Mouse (Mus musculus): ENCODE measurements around the gene Krtap19-1. TPM values are rescaled to one million over a fixed set of nuclear protein-coding genes. Genes with fewer than 3 reads are reported as not detected.

The Krtap19-1 gene
- not detected in 2 replicates for polyA plus RNA-seq (2011; ENCODE audit: insufficient read depth, insufficient read length, low read depth, missing spikeins)

DNA sequence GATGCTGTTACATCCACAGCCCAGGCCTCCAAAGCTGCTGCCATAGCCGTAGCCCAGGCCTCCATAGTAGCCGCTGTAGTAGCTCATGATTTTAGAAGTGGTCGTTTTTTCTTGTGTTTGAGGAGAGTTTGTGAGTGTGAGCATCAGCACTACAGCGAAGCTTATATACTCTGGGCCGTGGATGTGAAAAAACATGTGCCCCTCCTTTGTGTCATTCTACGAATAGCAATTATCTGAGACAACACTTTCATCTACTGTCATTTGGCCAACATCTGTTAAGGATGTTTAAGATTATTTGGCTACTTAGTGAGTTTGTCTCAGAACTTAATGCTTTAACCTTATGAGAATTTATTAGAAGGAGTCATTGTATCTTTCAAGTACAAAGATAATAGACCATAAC is at the start of gene Krtap19-1:
Krtap19-1 (minus strand) TSS at position 101 of the 400 bp plus-strand sequence.
- Histone ChIP-seq H3K27me3 (ENCODE audit: control insufficient read depth, insufficient read depth, low read length, poor library complexity, severe bottlenecking) (no peaks in the 10 kb centered on the region), H3K4me3 (ENCODE audit: low read depth, low read length) (no peak within 1 kb of the TSS), H3K9ac (ENCODE audit: low read depth, poor library complexity, severe bottlenecking) (no peak within 1 kb of the TSS), H3K36me3 (ENCODE audit: control insufficient read depth, insufficient read depth, low read length, poor library complexity, severe bottlenecking) (no peaks in the 10 kb centered on the region), H3K27ac (ENCODE audit: insufficient read depth, low read length) (no peak within 1 kb of the TSS), H3K9me3 (replicated peaks; ENCODE audit: control insufficient read depth, insufficient read depth, low read length, poor library complexity, severe bottlenecking) (no peaks in the 10 kb centered on the region), H3K4me1 (ENCODE audit: control insufficient read depth, insufficient read depth, low read length) (no peaks in the 10 kb centered on the region)
- TF ChIP-seq POLR2A (IDR thresholded peaks at IDR 0.05; ENCODE audit: insufficient read depth, low read length) (no peak), EP300 (IDR thresholded peaks at IDR 0.05; ENCODE audit: insufficient read depth, low read depth, low read length) (no peak), CTCF (IDR thresholded peaks at IDR 0.05; ENCODE audit: low read depth, low read length) (no peak)

DNA sequence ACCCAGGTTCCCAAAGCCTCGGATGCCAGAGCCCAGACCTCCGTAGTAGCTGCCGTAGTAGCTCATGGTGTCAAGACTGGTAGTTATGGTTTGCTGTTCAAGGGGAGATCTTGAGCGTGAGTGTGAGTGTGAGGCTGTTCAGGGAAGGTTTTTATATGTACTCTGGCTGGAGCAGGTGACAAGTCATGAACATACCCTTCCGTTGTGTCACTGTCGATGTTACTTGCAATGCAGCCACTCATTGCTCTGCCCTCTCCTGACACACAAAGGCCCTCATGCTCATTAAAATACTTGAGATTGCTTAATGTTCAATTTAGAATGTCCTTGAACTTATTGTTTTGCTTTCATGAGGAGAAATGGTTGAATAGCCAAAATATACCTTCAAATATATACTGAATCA is 27.1 kb upstream of the Krtap19-1 start, which contains the start of gene Krtap19-5:
Krtap19-5 (minus strand) TSS at position 101 of the 400 bp plus-strand sequence.
- H3K27ac ChIP-seq (ENCODE audit: insufficient read depth, low read length): no peak within 1 kb of the TSS
- H3K36me3 ChIP-seq (ENCODE audit: control insufficient read depth, insufficient read depth, low read length, poor library complexity, severe bottlenecking): no peaks in the 10 kb centered on the region
- no peaks in the 10 kb centered on the region for H3K4me1 ChIP-seq (ENCODE audit: control insufficient read depth, insufficient read depth, low read length)
- H3K9me3 ChIP-seq (replicated peaks; ENCODE audit: control insufficient read depth, insufficient read depth, low read length, poor library complexity, severe bottlenecking): no peaks in the 10 kb centered on the region
- no peak within 1 kb of the TSS for H3K9ac ChIP-seq (ENCODE audit: low read depth, poor library complexity, severe bottlenecking)
- no peak for TF ChIP-seq EP300 (IDR thresholded peaks at IDR 0.05; ENCODE audit: insufficient read depth, low read depth, low read length)
- TF ChIP-seq CTCF (IDR thresholded peaks at IDR 0.05; ENCODE audit: low read depth, low read length): no peak
- TF ChIP-seq POLR2A (IDR thresholded peaks at IDR 0.05; ENCODE audit: insufficient read depth, low read length): no peak
- H3K4me3 ChIP-seq (ENCODE audit: low read depth, low read length): no peak within 1 kb of the TSS
- H3K27me3 ChIP-seq (ENCODE audit: control insufficient read depth, insufficient read depth, low read length, poor library complexity, severe bottlenecking): no peaks in the 10 kb centered on the region

DNA sequence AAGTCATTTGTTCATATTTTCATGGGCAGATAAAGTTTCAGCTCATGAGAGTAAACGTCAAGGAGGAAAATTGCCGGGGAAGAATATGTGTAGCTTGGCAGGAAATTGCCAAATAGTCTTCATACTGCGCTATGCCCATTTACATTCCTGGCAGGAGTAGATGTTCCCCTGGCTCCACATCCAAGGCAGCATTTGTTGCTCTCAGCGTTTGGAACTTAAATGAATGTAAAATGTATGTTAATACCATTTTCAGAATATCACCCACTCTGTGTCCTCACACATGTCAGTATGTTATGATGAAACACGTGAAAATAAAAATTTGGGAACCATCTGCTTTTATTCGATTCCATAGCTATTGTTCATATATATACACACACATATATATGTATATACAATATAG is 17.7 kb upstream of the Krtap19-1 start:
- Histone ChIP-seq H3K36me3 (ENCODE audit: control insufficient read depth, insufficient read depth, low read length, poor library complexity, severe bottlenecking) (no peaks in the 10 kb centered on the region), H3K9me3 (replicated peaks; ENCODE audit: control insufficient read depth, insufficient read depth, low read length, poor library complexity, severe bottlenecking) (no peaks in the 10 kb centered on the region), H3K4me3 (ENCODE audit: low read depth, low read length) (no peak overlapping the region), H3K9ac (ENCODE audit: low read depth, poor library complexity, severe bottlenecking) (no peak overlapping the region), H3K27ac (ENCODE audit: insufficient read depth, low read length) (no peak overlapping the region), H3K27me3 (ENCODE audit: control insufficient read depth, insufficient read depth, low read length, poor library complexity, severe bottlenecking) (no peaks in the 10 kb centered on the region), H3K4me1 (ENCODE audit: control insufficient read depth, insufficient read depth, low read length) (no peaks in the 10 kb centered on the region)
- TF ChIP-seq EP300 (IDR thresholded peaks at IDR 0.05; ENCODE audit: insufficient read depth, low read depth, low read length) (no peak), POLR2A (IDR thresholded peaks at IDR 0.05; ENCODE audit: insufficient read depth, low read length) (no peak), CTCF (IDR thresholded peaks at IDR 0.05; ENCODE audit: low read depth, low read length) (no peak)

DNA sequence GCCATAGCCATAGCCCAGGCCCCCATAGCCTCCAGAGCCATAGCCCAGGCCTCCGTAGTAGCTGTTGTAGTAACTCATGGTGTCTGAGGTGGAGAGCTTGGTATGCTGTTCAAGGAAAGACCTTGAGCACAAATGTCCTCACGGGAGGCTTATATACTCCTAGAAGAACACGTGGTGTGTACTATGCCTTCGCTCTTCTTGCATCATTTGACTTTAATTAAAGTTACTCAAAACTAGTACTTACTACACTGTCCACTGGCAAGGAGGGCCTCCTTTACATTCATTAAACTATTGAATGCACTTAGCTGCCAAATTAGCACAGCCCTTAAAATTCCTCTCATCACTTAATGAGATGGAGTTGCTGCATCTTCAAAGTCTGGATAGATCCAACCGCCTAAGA is 15.8 kb upstream of the Krtap19-1 start, which contains the start of gene Krtap19-4:
Krtap19-4 (minus strand) TSS at position 101 of the 400 bp plus-strand sequence.
- H3K9ac ChIP-seq (ENCODE audit: low read depth, poor library complexity, severe bottlenecking): no peak within 1 kb of the TSS
- no peaks in the 10 kb centered on the region for H3K27me3 ChIP-seq (ENCODE audit: control insufficient read depth, insufficient read depth, low read length, poor library complexity, severe bottlenecking)
- TF ChIP-seq CTCF (IDR thresholded peaks at IDR 0.05; ENCODE audit: low read depth, low read length): no peak
- no peak for TF ChIP-seq EP300 (IDR thresholded peaks at IDR 0.05; ENCODE audit: insufficient read depth, low read depth, low read length)
- TF ChIP-seq POLR2A (IDR thresholded peaks at IDR 0.05; ENCODE audit: insufficient read depth, low read length): no peak
- H3K27ac ChIP-seq (ENCODE audit: insufficient read depth, low read length): no peak within 1 kb of the TSS
- no peaks in the 10 kb centered on the region for H3K36me3 ChIP-seq (ENCODE audit: control insufficient read depth, insufficient read depth, low read length, poor library complexity, severe bottlenecking)
- H3K9me3 ChIP-seq (replicated peaks; ENCODE audit: control insufficient read depth, insufficient read depth, low read length, poor library complexity, severe bottlenecking): no peaks in the 10 kb centered on the region
- H3K4me3 ChIP-seq (ENCODE audit: low read depth, low read length): no peak within 1 kb of the TSS
- no peaks in the 10 kb centered on the region for H3K4me1 ChIP-seq (ENCODE audit: control insufficient read depth, insufficient read depth, low read length)

DNA sequence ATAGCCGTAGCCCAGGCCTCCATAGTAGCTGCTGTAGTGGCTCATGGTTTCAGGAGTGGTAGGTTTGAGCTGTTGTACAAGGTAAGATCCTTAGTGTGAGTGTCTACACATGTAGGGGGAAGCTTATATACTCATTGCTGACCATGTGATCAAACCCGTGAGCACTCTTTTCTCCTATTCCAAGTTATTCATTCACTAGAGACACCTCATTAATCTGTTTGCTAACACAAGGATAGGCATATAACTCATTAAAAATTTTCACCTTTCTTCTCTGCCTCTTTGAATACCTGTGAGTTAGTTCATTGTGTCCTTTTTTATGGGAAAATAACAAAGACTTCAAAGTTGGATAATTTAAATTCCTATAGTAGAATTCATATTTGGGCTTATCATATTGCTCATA is 8.7 kb upstream of the Krtap19-1 start, which contains the start of gene Krtap19-3:
Krtap19-3 (minus strand) TSS at position 101 of the 400 bp plus-strand sequence.
- no peaks in the 10 kb centered on the region for H3K4me1 ChIP-seq (ENCODE audit: control insufficient read depth, insufficient read depth, low read length)
- H3K36me3 ChIP-seq (ENCODE audit: control insufficient read depth, insufficient read depth, low read length, poor library complexity, severe bottlenecking): no peaks in the 10 kb centered on the region
- no peak within 1 kb of the TSS for H3K4me3 ChIP-seq (ENCODE audit: low read depth, low read length)
- no peaks in the 10 kb centered on the region for H3K9me3 ChIP-seq (replicated peaks; ENCODE audit: control insufficient read depth, insufficient read depth, low read length, poor library complexity, severe bottlenecking)
- H3K9ac ChIP-seq (ENCODE audit: low read depth, poor library complexity, severe bottlenecking): no peak within 1 kb of the TSS
- H3K27ac ChIP-seq (ENCODE audit: insufficient read depth, low read length): no peak within 1 kb of the TSS
- H3K27me3 ChIP-seq (ENCODE audit: control insufficient read depth, insufficient read depth, low read length, poor library complexity, severe bottlenecking): no peaks in the 10 kb centered on the region
- TF ChIP-seq POLR2A (IDR thresholded peaks at IDR 0.05; ENCODE audit: insufficient read depth, low read length) (no peak), EP300 (IDR thresholded peaks at IDR 0.05; ENCODE audit: insufficient read depth, low read depth, low read length) (no peak), CTCF (IDR thresholded peaks at IDR 0.05; ENCODE audit: low read depth, low read length) (no peak)

DNA sequence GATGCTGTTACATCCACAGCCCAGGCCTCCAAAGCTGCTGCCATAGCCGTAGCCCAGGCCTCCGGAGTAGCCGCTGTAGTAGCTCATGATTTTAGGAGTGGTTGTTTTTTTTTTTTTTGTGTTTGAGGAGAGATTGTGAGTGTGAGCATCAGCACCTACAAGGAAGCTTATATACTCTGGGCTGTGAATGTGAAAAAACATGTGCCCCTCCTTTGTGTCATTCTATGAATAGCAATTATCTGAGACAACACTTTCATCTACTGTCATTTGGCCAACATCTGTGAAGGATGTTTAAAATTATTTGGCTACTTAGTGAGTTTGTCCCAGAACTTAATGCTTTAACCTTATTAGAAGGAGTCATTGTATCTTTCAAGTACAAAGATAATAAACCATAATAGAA is 5.0 kb upstream of the Krtap19-1 start, which contains the start of gene Krtap19-2:
Krtap19-2 (minus strand) TSS at position 101 of the 400 bp plus-strand sequence.
- no peaks in the 10 kb centered on the region for H3K4me1 ChIP-seq (ENCODE audit: control insufficient read depth, insufficient read depth, low read length)
- no peaks in the 10 kb centered on the region for H3K36me3 ChIP-seq (ENCODE audit: control insufficient read depth, insufficient read depth, low read length, poor library complexity, severe bottlenecking)
- no peak within 1 kb of the TSS for H3K27ac ChIP-seq (ENCODE audit: insufficient read depth, low read length)
- no peaks in the 10 kb centered on the region for H3K9me3 ChIP-seq (replicated peaks; ENCODE audit: control insufficient read depth, insufficient read depth, low read length, poor library complexity, severe bottlenecking)
- TF ChIP-seq POLR2A (IDR thresholded peaks at IDR 0.05; ENCODE audit: insufficient read depth, low read length): no peak
- no peak for TF ChIP-seq CTCF (IDR thresholded peaks at IDR 0.05; ENCODE audit: low read depth, low read length)
- H3K27me3 ChIP-seq (ENCODE audit: control insufficient read depth, insufficient read depth, low read length, poor library complexity, severe bottlenecking): no peaks in the 10 kb centered on the region
- H3K4me3 ChIP-seq (ENCODE audit: low read depth, low read length): no peak within 1 kb of the TSS
- no peak within 1 kb of the TSS for H3K9ac ChIP-seq (ENCODE audit: low read depth, poor library complexity, severe bottlenecking)
